Mouse (Mus musculus) left cerebral cortex, adult 2 months (tissue): Measurements from ENCODE around the gene Gm20909. TPM values are rescaled to one million over a fixed set of nuclear protein-coding genes. Genes with fewer than 3 reads are reported as not detected.
"Not testable (repeated sequence)": the region's sequence is repeated elsewhere in the genome, so short reads cannot be mapped to it uniquely, and the experiment has no call there.

Experiments
- DNase-seq, 2 experiments: peaks; one replicate each; pipeline ENCODE4 v3.0.0; 2021 to 2022; ENCODE audit warnings: low spot score in 2 of 2, mixed read lengths in 1 of 2; ENCODE audit errors: extremely low spot score in 1 of 2
- H3K27ac ChIP-seq: fragments of 200-600 bp; 2 replicates; pipeline ENCODE4 v1.8.1; 2022
- H3K4me3 ChIP-seq: fragments of 200-600 bp; 2 replicates; pipeline ENCODE4 v1.8.1; 2022
- intact Hi-C: fragments of 180-260 bp; cut with DNase I; formaldehyde crosslinking; loops from one replicate; pipeline ENCODE4 v1.15.1; 2025
- long read RNA-seq, 2 experiments: library from polyadenylated mRNA; stranded (forward); transcript quantifications; one replicate each; pipeline ENCODE4 v2.0.0; 2021; ENCODE audit warnings: borderline mapping rate in 2 of 2
- total RNA-seq, 2 experiments: library from RNA; stranded (reverse); gene quantifications; 2 replicates each; pipeline ENCODE4 v1.2.3; 2021

The Gm20909 gene
- not detected for total RNA-seq
- long read RNA-seq, experiment 1: 0 reads
- long read RNA-seq, experiment 2: 0 reads

DNA sequence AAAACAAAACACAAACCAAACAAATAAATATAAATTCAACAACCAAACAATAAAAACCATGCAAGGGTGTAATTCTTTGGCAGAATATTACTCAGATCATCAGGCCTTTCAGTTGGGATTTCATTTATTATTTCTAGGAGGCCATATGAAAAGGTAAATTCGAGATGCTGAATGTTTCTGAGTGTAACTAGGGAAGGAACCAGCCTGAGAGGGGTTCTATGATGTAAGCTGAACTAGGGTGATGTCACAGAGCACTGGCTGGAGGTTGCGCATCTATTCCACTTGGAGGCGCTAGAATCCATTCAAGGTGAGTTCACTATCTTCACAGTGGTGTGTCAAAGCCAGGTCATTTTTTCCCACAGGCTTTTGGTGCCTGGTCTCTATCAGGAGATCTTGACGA lies at the start of gene Gm20909:
Gm20909 (plus strand) TSS at position 301 of the 400 bp plus-strand sequence.
- H3K27ac ChIP-seq, H3K4me3 ChIP-seq, intact Hi-C loops, DNase-seq: not testable (repeated sequence)

Other genes starting within 250 kb of the Gm20909 start
- not detected for gene Gm29866, start 170.9 kb upstream of the Gm20909 start, total RNA-seq
- gene Gm20865, start 77.0 kb downstream of the Gm20909 start, total RNA-seq: not detected